Mouse (Mus musculus) megakaryocyte, embryonic 14.5 days (primary cell): ENCODE data around the gene Etl4.

Experiments used
- FLI1 ChIP-seq: IDR thresholded peaks from 2 replicates; pipeline ENCODE4 v1.6.1; 2012; ENCODE audit warnings: low read length, inconsistent platforms, mixed read lengths
- GATA1 ChIP-seq: IDR thresholded peaks from 3 replicates; pipeline ENCODE4 v1.6.1; 2012; ENCODE audit warnings: mixed read lengths, low read length, inconsistent platforms, borderline replicate concordance

DNA sequence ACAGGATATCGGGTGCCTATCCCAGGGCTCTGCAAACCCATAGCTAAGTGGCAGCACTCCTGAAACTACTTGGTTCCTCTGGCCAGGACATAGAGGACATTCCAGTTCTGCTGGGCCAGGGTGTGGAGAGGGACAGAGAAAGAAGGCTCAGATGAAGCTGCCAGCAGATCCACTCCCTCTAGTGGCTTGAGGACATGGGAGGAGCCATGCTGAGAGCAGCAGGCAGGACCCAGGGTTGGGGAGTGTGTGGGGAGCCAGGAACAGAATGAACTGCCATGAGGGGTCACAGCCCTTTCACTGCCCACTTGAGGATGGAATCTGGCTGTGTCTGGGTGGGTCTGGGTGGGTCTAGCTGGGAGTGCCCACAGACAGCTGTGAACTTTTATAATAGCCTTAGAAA lies 784.2 kb downstream of the Etl4 start:
- TF ChIP-seq GATA1 (no peak), FLI1 (no peak)
